ENCODE assay signal across 31 mouse cellular contexts in genomic region chr4:104217336-104217735, GRCm38 (mm10).
DNase-seq lines count a peak whose midpoint lies in the region; ATAC-seq and TF ChIP-seq lines count a peak whose summit lies in the region.
"Had no signal": no experiment of that assay in that cellular context is flagged by ENCODE, and none has a peak within 500 bp of the region (broad histone marks: within the 10 kb centered on the region; RNA-seq: fewer than 3 reads in every experiment).

No protein-coding gene starts in this region.

- no peaks in the 10 kb centered on the region for H3K9me3 ChIP-seq in forebrain, embryonic 14.5 days (replicated peaks; ENCODE audit: control insufficient read depth, low read length)
- no peaks in the 10 kb centered on the region for H3K9me3 ChIP-seq in forebrain, embryonic 13.5 days (replicated peaks)
- H3K9me3 ChIP-seq in hindbrain, embryonic 13.5 days = no peaks in the 10 kb centered on the region
- H3K9me3 ChIP-seq in hindbrain, embryonic 10.5 days = no peaks in the 10 kb centered on the region
- H3K9me3 ChIP-seq in hindbrain, postnatal 0 days (ENCODE audit: low read length) = no peaks in the 10 kb centered on the region
- no peaks in the 10 kb centered on the region for H3K9me3 ChIP-seq in midbrain, postnatal 0 days (ENCODE audit: low read length)
- H3K9me3 ChIP-seq: embryonic facial prominence, embryonic 12.5 days; heart, embryonic 13.5 days; liver, embryonic 12.5 days; neural tube, embryonic 12.5 days; stomach, embryonic 15.5 days had no signal

- peaks cover 21% of the 10 kb centered on the region for H3K4me1 ChIP-seq in forebrain, embryonic 14.5 days (ENCODE audit: control insufficient read depth, insufficient read depth, low read length)
- H3K4me1 ChIP-seq in forebrain, embryonic 13.5 days = peaks cover 42% of the 10 kb centered on the region
- H3K4me1 ChIP-seq in hindbrain, embryonic 13.5 days (replicated peaks) = peaks cover 23% of the 10 kb centered on the region
- H3K4me1 ChIP-seq in hindbrain, embryonic 10.5 days (replicated peaks) = peaks cover 28% of the 10 kb centered on the region
- H3K4me1 ChIP-seq in hindbrain, postnatal 0 days (ENCODE audit: insufficient read depth, low read length) = peaks cover 4% of the 10 kb centered on the region; the same call in 1 of the 2 replicates
- H3K4me1 ChIP-seq in midbrain, postnatal 0 days (ENCODE audit: insufficient read depth, low read length) = peaks cover 12% of the 10 kb centered on the region; the same call in 1 of the 2 replicates
- H3K4me1 ChIP-seq: embryonic facial prominence, embryonic 12.5 days; liver, embryonic 12.5 days; neural tube, embryonic 12.5 days; stomach, embryonic 15.5 days had no signal

- no peak overlapping the region for H3K4me2 ChIP-seq in forebrain, embryonic 14.5 days (ENCODE audit: low read length)
- H3K4me2 ChIP-seq in forebrain, embryonic 13.5 days = no peak overlapping the region
- peak overlapping the region; percentile 18; the same call in 1 of the 2 replicates for H3K4me2 ChIP-seq in hindbrain, embryonic 13.5 days
- 0 out of 2 replicates have a peak overlapping the region, but pooled peaks have one; percentile 3 for H3K4me2 ChIP-seq in hindbrain, postnatal 0 days (ENCODE audit: low read depth, low read length)
- no peak overlapping the region for H3K4me2 ChIP-seq in midbrain, postnatal 0 days (ENCODE audit: low read depth, low read length, poor library complexity, severe bottlenecking)
- H3K4me2 ChIP-seq: embryonic facial prominence, embryonic 12.5 days; heart, embryonic 13.5 days; liver, embryonic 12.5 days; neural tube, embryonic 12.5 days; stomach, embryonic 15.5 days had no signal

- no peaks in the 10 kb centered on the region for H3K36me3 ChIP-seq in forebrain, embryonic 14.5 days (ENCODE audit: control insufficient read depth, insufficient read depth, low read length)
- no peaks in the 10 kb centered on the region for H3K36me3 ChIP-seq in forebrain, embryonic 13.5 days (ENCODE audit: poor library complexity, severe bottlenecking)
- no peaks in the 10 kb centered on the region for H3K36me3 ChIP-seq in hindbrain, embryonic 13.5 days
- no peaks in the 10 kb centered on the region for H3K36me3 ChIP-seq in hindbrain, embryonic 10.5 days
- no peaks in the 10 kb centered on the region for H3K36me3 ChIP-seq in hindbrain, postnatal 0 days (ENCODE audit: insufficient read depth, low read length)
- no peaks in the 10 kb centered on the region for H3K36me3 ChIP-seq in midbrain, postnatal 0 days (ENCODE audit: insufficient read depth, low read length)
- H3K36me3 ChIP-seq: embryonic facial prominence, embryonic 12.5 days; heart, embryonic 13.5 days; liver, embryonic 12.5 days; neural tube, embryonic 12.5 days; stomach, embryonic 15.5 days had no signal

- 25% methylated on average over 4 of the region's 4 CpGs for WGBS in forebrain, embryonic 14.5 days
- WGBS in forebrain, embryonic 13.5 days = 24% methylated on average over 4 of the region's 4 CpGs
- WGBS in hindbrain, embryonic 13.5 days = 23% methylated on average over 4 of the region's 4 CpGs
- 53% methylated on average over 4 of the region's 4 CpGs for WGBS in hindbrain, embryonic 10.5 days
- WGBS in hindbrain, postnatal 0 days = 31% methylated on average over 4 of the region's 4 CpGs
- WGBS in midbrain, postnatal 0 days = 23% methylated on average over 4 of the region's 4 CpGs

- no peak overlapping the region for H3K9ac ChIP-seq in forebrain, embryonic 14.5 days (ENCODE audit: low read length)
- H3K9ac ChIP-seq in forebrain, embryonic 13.5 days = no peak overlapping the region
- no peak overlapping the region for H3K9ac ChIP-seq in hindbrain, embryonic 13.5 days
- no peak overlapping the region for H3K9ac ChIP-seq in hindbrain, postnatal 0 days (replicated peaks; ENCODE audit: low read length)
- H3K9ac ChIP-seq in midbrain, postnatal 0 days (replicated peaks; ENCODE audit: low read length, poor library complexity, severe bottlenecking) = 0 out of 2 replicates have a peak overlapping the region, but pooled peaks have one; percentile 8
- H3K9ac ChIP-seq: embryonic facial prominence, embryonic 12.5 days; heart, embryonic 13.5 days; liver, embryonic 12.5 days; liver, postnatal 0 days; neural tube, embryonic 12.5 days; stomach, embryonic 15.5 days had no signal

- H3K4me3 ChIP-seq in forebrain, embryonic 14.5 days (ENCODE audit: low read depth, low read length) = no peak overlapping the region
- H3K4me3 ChIP-seq in forebrain, embryonic 13.5 days = no peak overlapping the region
- no peak overlapping the region for H3K4me3 ChIP-seq in hindbrain, embryonic 13.5 days
- H3K4me3 ChIP-seq in hindbrain, embryonic 10.5 days = no peak overlapping the region
- H3K4me3 ChIP-seq in hindbrain, postnatal 0 days (ENCODE audit: low read length) = no peak overlapping the region
- no peak overlapping the region for H3K4me3 ChIP-seq in midbrain, postnatal 0 days (ENCODE audit: low read depth, low read length)
- H3K4me3 ChIP-seq: embryonic facial prominence, embryonic 12.5 days; gastrocnemius, adult 2 months; heart, embryonic 13.5 days; liver, embryonic 12.5 days; neural tube, embryonic 12.5 days; stomach, embryonic 15.5 days had no signal

- TF ChIP-seq CTCF in hindbrain, postnatal 0 days (IDR thresholded peaks at IDR 0.05; ENCODE audit: low read depth) = no peak
- no peak for TF ChIP-seq CTCF in midbrain, postnatal 0 days (IDR thresholded peaks at IDR 0.05)

- no peak overlapping the region for H3K27ac ChIP-seq in forebrain, embryonic 14.5 days (ENCODE audit: low read depth, low read length)
- no peak overlapping the region for H3K27ac ChIP-seq in forebrain, embryonic 13.5 days
- no peak overlapping the region; the same call in 1 of the 2 replicates for H3K27ac ChIP-seq in hindbrain, embryonic 13.5 days
- H3K27ac ChIP-seq in hindbrain, embryonic 10.5 days = no peak overlapping the region; the same call in 1 of the 2 replicates
- H3K27ac ChIP-seq in hindbrain, postnatal 0 days = no peak overlapping the region
- H3K27ac ChIP-seq in midbrain, postnatal 0 days (ENCODE audit: low read depth, low read length) = no peak overlapping the region
- H3K27ac ChIP-seq: embryonic facial prominence, embryonic 12.5 days; gastrocnemius, adult 2 months; heart, embryonic 13.5 days; kidney, postnatal 0 days; liver, embryonic 12.5 days; neural tube, embryonic 12.5 days; stomach, embryonic 15.5 days had no signal

- no peaks in the 10 kb centered on the region for H3K27me3 ChIP-seq in forebrain, embryonic 14.5 days (replicated peaks; ENCODE audit: control insufficient read depth, insufficient read depth, low read length)
- H3K27me3 ChIP-seq in forebrain, embryonic 13.5 days = no peaks in the 10 kb centered on the region
- 0 out of 2 replicates have a peak, but pooled peaks cover 4% of the 10 kb centered on the region for H3K27me3 ChIP-seq in hindbrain, embryonic 13.5 days
- H3K27me3 ChIP-seq in hindbrain, embryonic 10.5 days (ENCODE audit: insufficient read depth, poor library complexity, severe bottlenecking) = 0 out of 2 replicates have a peak, but pooled peaks cover 3% of the 10 kb centered on the region
- no peaks in the 10 kb centered on the region for H3K27me3 ChIP-seq in hindbrain, postnatal 0 days (ENCODE audit: insufficient read depth, low read length)
- no peaks in the 10 kb centered on the region for H3K27me3 ChIP-seq in midbrain, postnatal 0 days (ENCODE audit: insufficient read depth, low read length)
- H3K27me3 ChIP-seq: CH12.LX; embryonic facial prominence, embryonic 12.5 days; liver, embryonic 12.5 days; neural tube, embryonic 12.5 days; stomach, embryonic 15.5 days had no signal

- peak; percentile 52 for DNase-seq in forebrain, embryonic 14.5 days (ENCODE audit: low spot score)
- DNase-seq in hindbrain, embryonic 10.5 days (ENCODE audit: low spot score) = no peak
- DNase-seq in hindbrain, postnatal 0 days (ENCODE audit: low spot score) = no peak
- DNase-seq in midbrain, postnatal 0 days (ENCODE audit: low spot score) = no peak
- DNase-seq in lung, postnatal 25 days (ENCODE audit: low spot score) = no peak
- no peak for DNase-seq in T-cell, adult 2 months (ENCODE audit: low spot score)
- DNase-seq: adrenal gland, postnatal 10 days; cerebellum, adult 11-12 months; cerebellum, adult 9-11 months; embryo, embryonic 11 days; gastrocnemius, adult 2 months; gastrocnemius, postnatal 36 days; heart, postnatal 10 days; kidney, adult 8-10 months; kidney, postnatal 4 days; left cerebral cortex, postnatal 4 days; liver, postnatal 0 days; retina, postnatal 1 day; right cerebral cortex, postnatal 14 days; thymus, postnatal 14 days had no signal

- ATAC-seq in forebrain, embryonic 14.5 days = peak; percentile 27
- no peak for ATAC-seq in forebrain, embryonic 13.5 days
- ATAC-seq in hindbrain, embryonic 13.5 days (ENCODE audit: low FRiP score) = no peak
- no peak for ATAC-seq in hindbrain, postnatal 0 days
- no peak for ATAC-seq in midbrain, postnatal 0 days (ENCODE audit: low FRiP score)
- ATAC-seq: intestine, embryonic 16.5 days; liver, embryonic 12.5 days; liver, postnatal 0 days; lung, postnatal 0 days had no signal

Comparison
In these comparisons a context has a peak if more than half of its experiments do, and no peak if none do; other contexts are left out.
1. H3K4me2 ChIP-seq: peak in hindbrain, embryonic 13.5 days (single experiment) and hindbrain, postnatal 0 days (single experiment); none in forebrain, embryonic 14.5 days (single experiment), forebrain, embryonic 13.5 days (single experiment) and midbrain, postnatal 0 days (single experiment).